Mouse (Mus musculus) urinary bladder, adult 2 months (tissue): ENCODE measurements around the gene Suclg1. TPM values are rescaled to one million over a fixed set of nuclear protein-coding genes. Genes with fewer than 3 reads are reported as not detected.

Experiments used
- DNase-seq: peaks from one replicate; pipeline ENCODE4 v3.0.0; 2022; ENCODE audit warnings: low spot score
- polyA plus RNA-seq: library from polyadenylated mRNA; depleted of rRNA; stranded (reverse); fragments of >200 nt; gene quantifications from 2 replicates; pipeline ENCODE4 v1.2.3, GENCODE M21; 2012

Suclg1 gene
- polyA plus RNA-seq, 1 experiment = 157 TPM

DNA sequence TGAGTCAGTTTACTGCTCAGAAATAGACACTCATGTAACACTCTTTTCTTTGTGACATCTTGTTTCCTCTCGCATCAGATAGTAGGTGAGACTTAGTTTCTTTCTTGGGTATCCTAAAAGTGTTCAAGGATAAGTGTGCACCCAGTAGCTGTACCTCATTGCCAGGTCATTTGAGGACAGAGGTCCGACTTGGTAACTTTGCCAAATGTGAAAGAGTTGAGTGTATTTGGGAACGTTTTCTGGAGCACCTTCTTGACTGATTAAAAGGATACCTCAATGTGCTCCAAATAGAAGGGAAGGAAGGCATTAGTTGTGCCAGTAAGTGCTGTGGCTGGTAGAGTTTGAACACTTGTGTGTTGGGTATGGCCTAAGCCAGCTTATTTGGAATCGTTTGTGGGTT, 1.7 kb downstream of the Suclg1 start:
- no peak for DNase-seq

DNA sequence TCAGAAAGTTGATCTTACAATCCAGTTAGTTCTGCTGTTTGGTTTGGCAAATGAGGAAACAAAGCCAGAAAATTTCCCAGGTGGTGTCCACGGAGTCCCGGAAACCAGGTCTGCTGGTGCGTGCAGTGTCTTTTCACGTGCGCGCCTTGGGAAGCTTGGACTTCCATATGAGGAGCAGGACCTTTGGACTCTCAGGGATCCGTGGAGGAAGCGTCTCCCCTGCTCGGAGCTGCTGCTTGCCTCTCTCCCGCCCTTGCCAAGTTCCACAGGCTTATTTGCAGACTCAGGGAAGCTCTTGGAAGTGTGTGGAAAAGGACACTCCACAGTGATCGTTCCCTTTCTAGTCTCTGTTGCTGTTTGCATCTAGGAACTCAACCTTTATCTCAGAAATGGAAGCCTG, 3.2 kb downstream of the Suclg1 start:
- DNase-seq = no peak

DNA sequence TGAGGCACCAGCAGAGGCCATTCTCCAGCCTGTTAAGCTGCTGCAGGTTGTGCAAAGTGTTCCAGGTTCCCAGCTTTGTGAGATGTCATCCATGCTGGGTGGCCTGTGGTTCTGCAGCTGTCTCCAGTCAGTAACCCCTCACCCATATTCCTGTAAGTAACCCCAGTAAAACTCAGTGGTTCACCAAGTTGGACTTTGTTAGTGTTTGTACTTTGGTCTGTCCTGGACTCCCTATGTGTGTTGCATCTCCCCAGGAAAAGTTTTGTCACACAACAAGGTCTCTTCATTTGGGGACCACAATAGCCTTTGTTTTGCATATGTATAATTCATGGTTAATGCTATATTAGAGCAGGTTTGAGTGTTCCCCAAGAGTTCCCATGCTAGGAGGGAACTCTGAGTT, 4.2 kb downstream of the Suclg1 start:
- no peak for DNase-seq

DNA sequence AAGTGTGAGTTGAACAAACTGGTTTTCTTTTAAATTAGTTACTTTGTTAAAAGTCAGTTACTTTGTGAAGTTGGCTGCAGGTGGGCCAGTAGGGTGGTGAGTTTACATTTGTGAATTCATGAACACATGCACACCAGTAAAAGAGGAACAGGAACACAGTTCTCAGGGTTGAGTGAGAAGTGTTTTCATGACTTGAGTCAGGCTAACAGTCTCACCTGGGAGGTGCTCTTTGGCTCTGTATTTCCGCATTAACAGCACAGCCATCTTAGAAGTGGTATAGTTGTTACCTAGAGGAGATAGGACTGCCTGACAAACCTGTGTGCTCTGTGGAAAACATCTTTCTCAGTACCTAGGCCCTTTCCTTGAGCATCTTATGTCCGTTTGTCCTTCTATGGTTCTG, 4.8 kb downstream of the Suclg1 start:
- no peak for DNase-seq

GRCm38 (mm10) chr6:73253584-73253983, 5.4 kb downstream of the Suclg1 start:
- no peak for DNase-seq

- no peak for DNase-seq
These were observed 6.4 kb downstream of the Suclg1 start for GRCm38 (mm10) chr6:73254307-73255228.

DNA sequence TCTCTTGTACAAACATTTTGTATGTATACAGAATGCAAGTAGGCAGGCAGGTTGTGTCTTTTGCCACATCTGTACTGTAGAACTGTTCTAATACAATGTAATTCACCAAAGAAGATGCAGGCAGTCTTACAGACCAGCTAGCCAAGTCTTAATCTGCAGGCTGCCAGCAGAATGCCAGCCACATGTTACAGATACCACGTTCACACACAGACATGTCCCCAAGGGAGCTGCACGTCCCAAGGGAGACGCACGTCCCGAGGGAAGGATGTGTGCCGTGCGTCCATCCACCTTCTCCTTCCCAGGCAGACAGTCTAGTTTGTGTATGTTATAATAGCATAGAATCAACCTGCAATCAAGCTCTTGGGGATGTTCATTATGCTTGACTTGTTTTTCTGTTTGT, 8.9 kb downstream of the Suclg1 start:
- no peak for DNase-seq

DNA sequence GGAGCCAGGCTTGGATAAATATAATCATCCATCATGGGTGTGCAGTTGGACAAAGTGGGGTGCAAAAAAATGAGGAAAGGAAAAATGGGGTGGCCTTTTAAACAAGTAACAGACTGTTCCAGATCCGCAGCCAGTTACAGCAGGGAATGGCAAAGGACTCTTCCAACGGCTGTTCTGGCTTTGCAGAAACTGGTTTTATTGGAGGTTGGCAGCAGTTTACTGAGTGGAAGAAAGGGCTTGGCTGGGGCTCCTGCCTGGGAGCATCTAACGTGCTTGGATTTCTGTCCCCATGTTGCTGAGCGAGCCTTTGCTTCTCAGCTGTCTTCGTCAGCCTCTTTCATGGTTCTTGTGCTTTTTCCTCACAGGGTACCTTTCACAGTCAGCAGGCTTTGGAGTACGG, 11.9 kb downstream of the Suclg1 start:
- no peak for DNase-seq

DNA sequence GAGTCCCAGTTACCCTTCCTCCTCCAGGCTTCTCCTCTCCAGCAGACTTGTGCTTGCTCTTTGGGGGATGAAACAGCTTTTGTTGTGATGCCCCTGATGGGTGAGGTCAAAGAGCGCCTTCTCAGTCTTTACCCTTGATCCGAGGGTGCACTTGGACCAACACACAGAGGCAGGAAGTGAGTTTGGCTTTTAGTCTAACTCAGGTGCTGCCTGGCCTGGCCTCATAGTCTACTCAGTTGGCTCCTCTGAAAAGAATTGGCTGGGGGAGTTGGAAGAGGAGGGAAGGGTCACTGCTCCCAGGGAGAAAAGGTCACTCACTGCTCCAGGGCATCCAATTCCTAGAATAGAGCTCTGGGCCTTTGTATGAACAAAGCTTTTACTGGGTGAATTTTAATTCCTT, 16.6 kb downstream of the Suclg1 start:
- no peak for DNase-seq

GRCm38 (mm10) chr6:73267738-73268311, 19.6 kb downstream of the Suclg1 start:
- no peak for DNase-seq

- no peak for DNase-seq
These were observed 21.2 kb downstream of the Suclg1 start for GRCm38 (mm10) chr6:73269374-73269773.

- DNase-seq = no peak
These were observed 23.4 kb downstream of the Suclg1 start for GRCm38 (mm10) chr6:73271546-73272091.

- DNase-seq = no peak
These were observed 26.8 kb downstream of the Suclg1 start for GRCm38 (mm10) chr6:73275002-73275401.

- DNase-seq = no peak
These were observed 31.5 kb downstream of the Suclg1 start for GRCm38 (mm10) chr6:73279681-73280080.

DNA sequence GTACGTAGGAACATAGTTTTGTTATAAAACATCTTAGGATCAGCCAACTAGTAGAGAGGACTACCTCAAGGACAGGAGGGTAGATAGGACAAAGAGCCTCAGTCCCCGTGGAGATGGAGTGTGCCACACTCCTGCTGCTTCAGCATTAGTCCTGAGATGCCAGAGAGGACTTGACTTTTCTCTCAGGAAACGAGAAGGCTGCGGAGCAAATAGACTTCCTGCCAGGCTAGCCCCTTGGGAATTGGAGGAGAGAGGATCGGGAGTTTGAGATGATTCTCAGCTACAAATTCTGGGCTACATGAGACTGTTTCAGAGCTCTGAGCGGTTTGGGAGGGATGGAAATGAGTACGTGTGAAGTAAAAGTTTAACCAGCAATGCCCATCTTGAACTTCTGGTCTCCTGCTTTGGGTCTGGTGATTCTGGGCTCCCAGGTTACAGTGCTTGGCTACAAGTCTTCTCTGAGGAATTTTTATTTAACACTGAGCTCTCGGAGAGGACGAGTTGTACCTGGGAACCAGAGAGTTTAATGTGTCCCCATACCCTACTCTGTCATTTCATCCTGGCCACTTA, 32.4 kb downstream of the Suclg1 start:
- no peak for DNase-seq

- no peak for DNase-seq
These were observed 38.1 kb downstream of the Suclg1 start for GRCm38 (mm10) chr6:73286326-73286725.

- no peak for DNase-seq
These were observed 58.7 kb downstream of the Suclg1 start for GRCm38 (mm10) chr6:73306837-73307236.

DNA sequence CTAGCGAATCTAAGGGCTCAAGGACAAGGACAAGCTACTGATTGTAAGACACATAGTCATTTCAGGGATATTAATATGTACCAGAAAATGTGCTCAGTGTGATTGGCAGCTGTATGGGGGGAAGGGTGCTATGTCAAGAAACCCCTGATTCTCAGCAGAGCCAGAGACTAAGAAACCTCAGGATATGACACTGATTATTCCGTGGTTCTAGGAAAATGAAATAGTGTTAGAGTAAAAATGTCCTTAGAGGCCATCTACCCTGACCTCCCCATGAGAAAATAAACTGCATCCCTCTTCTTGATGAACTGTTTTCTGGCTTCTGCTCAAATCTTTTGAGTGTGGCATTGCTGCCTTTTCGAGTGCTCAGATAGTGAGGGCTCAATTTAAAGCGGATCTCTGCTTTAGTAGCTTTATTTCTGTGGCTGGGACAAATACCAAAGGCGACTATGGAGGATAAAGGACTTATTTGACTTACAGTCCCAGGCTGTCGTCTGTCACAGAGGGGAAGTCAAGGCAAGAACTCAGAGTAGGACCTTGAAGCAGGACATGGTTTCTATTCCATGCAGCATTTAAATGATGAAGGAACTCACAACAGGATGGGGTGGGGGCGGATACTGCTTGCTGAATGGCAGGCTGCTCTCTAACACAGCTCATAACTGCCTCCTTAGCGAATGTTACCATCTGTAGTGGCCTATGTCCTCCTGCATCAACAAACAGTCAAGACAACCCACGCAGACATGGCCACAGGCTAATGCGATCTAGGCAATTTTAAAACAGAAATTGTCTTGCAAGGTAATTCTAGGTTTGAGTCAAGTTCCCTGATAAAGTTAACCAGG, 60.7 kb downstream of the Suclg1 start:
- no peak for DNase-seq

GRCm38 (mm10) chr6:73311335-73311734, 63.2 kb downstream of the Suclg1 start:
- DNase-seq = no peak

GRCm38 (mm10) chr6:73311786-73312185, 63.6 kb downstream of the Suclg1 start:
- no peak for DNase-seq

DNA sequence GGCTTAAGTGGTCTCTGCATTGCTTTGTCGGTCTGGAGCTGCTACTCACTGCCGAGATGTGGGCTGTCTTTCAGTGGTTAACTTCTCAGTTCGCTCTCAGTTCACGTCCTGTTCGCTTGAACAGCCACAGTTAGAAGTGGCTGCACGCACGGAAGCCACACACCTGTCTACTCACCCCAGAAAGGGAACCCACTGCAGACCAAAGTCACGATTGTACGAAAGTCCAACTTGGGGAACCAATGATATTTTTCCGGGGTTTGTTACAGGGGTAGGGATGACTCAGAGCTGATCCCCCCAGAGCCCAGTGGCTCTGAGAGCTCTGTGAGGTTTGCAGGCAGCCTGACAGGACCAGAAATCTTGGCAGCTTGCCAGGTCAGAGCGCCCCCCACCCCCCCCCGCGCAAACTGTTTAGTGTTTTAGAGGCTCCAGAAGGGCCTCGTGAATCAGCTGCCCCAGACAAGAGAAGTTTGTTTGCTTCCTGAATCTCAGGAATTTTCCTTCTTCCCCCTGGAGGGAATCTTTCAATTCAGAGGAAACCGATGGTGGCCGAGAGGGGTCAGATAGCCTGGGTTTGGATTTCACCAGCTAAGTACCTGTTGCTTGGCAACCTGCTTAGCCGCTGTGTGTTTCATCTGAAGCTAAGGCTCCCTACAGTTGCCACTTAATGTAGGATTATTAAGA, 66.9 kb downstream of the Suclg1 start:
- no peak for DNase-seq
